ENCODE assay signal across 15 mouse cellular contexts in the genomic region with DNA sequence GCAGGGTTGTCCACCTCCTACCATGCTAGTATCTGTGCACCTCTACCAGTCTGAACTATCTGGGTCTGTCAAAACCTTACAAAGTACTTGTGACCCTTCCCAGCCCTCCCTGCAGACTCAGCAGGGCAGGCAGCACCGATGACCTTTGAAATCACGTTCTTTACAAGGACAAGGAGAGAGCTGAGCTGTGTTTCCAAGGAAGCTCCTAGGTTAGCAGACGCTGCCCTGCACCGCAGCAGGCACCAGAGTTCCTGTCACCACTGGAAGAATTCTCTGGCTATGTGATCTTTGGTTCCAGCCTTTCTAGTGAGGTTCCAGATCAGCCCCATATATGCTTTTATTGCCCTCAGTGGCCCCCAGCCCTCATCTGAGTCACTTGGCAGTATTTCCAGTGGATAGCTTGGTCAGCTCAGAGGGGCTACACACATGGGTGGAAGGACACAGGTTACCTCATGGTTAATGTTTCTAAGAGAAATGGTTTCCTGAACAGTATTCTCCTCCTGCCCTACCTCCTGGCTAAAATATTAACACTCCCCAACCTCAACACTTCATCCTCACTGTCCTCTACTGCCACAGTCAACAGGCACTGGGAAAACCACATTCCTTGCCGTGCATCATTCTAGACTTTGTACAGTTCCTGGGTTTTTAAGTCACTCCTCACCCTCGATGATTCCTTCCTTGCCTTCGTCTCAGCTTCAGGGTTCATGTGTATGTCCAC.
A peak's percentile ranks its signal among the peaks of the same experiment; 100 is the strongest.
DNase-seq lines count a peak whose midpoint lies in the region; ATAC-seq and TF ChIP-seq lines count a peak whose summit lies in the region.
"Had no signal": no experiment of that assay in that cellular context is flagged by ENCODE, and none has a peak within 500 bp of the region (broad histone marks: within the 10 kb centered on the region; RNA-seq: fewer than 3 reads in every experiment).

No protein-coding gene starts in this region.

- H3K4me2 ChIP-seq in embryonic facial prominence, embryonic 15.5 days (replicated peaks): no peak overlapping the region
- H3K4me2 ChIP-seq in kidney, embryonic 14.5 days (replicated peaks; ENCODE audit: low read depth, low read length): no peak overlapping the region
- no peak overlapping the region for H3K4me2 ChIP-seq in stomach, postnatal 0 days (replicated peaks; ENCODE audit: low read depth)
- H3K4me2 ChIP-seq: forebrain, embryonic 15.5 days had no signal

- no peak overlapping the region for H3K4me3 ChIP-seq in embryonic facial prominence, embryonic 15.5 days (replicated peaks)
- H3K4me3 ChIP-seq in kidney, embryonic 14.5 days (ENCODE audit: low read length): no peak overlapping the region
- no peak overlapping the region for H3K4me3 ChIP-seq in limb, embryonic 10.5 days
- no peak overlapping the region for H3K4me3 ChIP-seq in stomach, postnatal 0 days (ENCODE audit: low read depth, low read length)
- H3K4me3 ChIP-seq: forebrain, embryonic 15.5 days; hindbrain, embryonic 10.5 days; layer of hippocampus, adult 2 months had no signal

- H3K9ac ChIP-seq in embryonic facial prominence, embryonic 15.5 days: no peak overlapping the region
- H3K9ac ChIP-seq in kidney, embryonic 14.5 days (ENCODE audit: low read depth, low read length): no peak overlapping the region
- H3K9ac ChIP-seq in stomach, postnatal 0 days (ENCODE audit: low read length): no peak overlapping the region
- H3K9ac ChIP-seq: forebrain, embryonic 15.5 days had no signal

- H3K4me1 ChIP-seq in embryonic facial prominence, embryonic 15.5 days: peaks cover 11% of the 10 kb centered on the region
- peaks cover 4% of the 10 kb centered on the region; the same call in 1 of the 2 replicates for H3K4me1 ChIP-seq in kidney, embryonic 14.5 days (ENCODE audit: control insufficient read depth, insufficient read depth, low read length)
- H3K4me1 ChIP-seq in limb, embryonic 10.5 days: peaks cover 31% of the 10 kb centered on the region
- H3K4me1 ChIP-seq in stomach, postnatal 0 days (replicated peaks; ENCODE audit: control insufficient read depth, insufficient read depth): no peaks in the 10 kb centered on the region
- H3K4me1 ChIP-seq: forebrain, embryonic 15.5 days; hindbrain, embryonic 10.5 days had no signal

- peak overlapping the region; percentile 55; the same call in 1 of the 2 replicates for H3K27ac ChIP-seq in embryonic facial prominence, embryonic 15.5 days (replicated peaks)
- no peak overlapping the region for H3K27ac ChIP-seq in kidney, embryonic 14.5 days (ENCODE audit: low read depth, low read length)
- peak overlapping the region; percentile 25; the same call in 1 of the 2 replicates for H3K27ac ChIP-seq in limb, embryonic 10.5 days
- H3K27ac ChIP-seq in stomach, postnatal 0 days (replicated peaks): no peak overlapping the region
- H3K27ac ChIP-seq: forebrain, embryonic 15.5 days; hindbrain, embryonic 10.5 days; layer of hippocampus, adult 2 months had no signal

- 73% methylated on average over 7 of the region's 7 CpGs for WGBS in embryonic facial prominence, embryonic 15.5 days
- 71% methylated on average over 7 of the region's 7 CpGs for WGBS in kidney, embryonic 14.5 days
- WGBS in limb, embryonic 10.5 days: 84% methylated on average over 7 of the region's 7 CpGs
- WGBS in stomach, postnatal 0 days: 68% methylated on average over 7 of the region's 7 CpGs

- no peaks in the 10 kb centered on the region for H3K27me3 ChIP-seq in embryonic facial prominence, embryonic 15.5 days
- no peaks in the 10 kb centered on the region for H3K27me3 ChIP-seq in kidney, embryonic 14.5 days (ENCODE audit: control insufficient read depth, insufficient read depth, low read length)
- H3K27me3 ChIP-seq in limb, embryonic 10.5 days (ENCODE audit: low read depth, poor library complexity, severe bottlenecking): no peaks in the 10 kb centered on the region
- no peaks in the 10 kb centered on the region for H3K27me3 ChIP-seq in stomach, postnatal 0 days (ENCODE audit: control insufficient read depth, insufficient read depth, low read length)
- H3K27me3 ChIP-seq: forebrain, embryonic 15.5 days had no signal

- DNase-seq in limb, embryonic 10.5 days (ENCODE audit: low spot score): no peak
- DNase-seq in stomach, postnatal 0 days (ENCODE audit: low spot score): no peak
- no peak for DNase-seq in embryo, embryonic 10 days (ENCODE audit: low spot score)
- no peak for DNase-seq in lung, postnatal 25 days (ENCODE audit: low spot score)
- no peak for DNase-seq in cerebellum, adult 11-12 months
- DNase-seq: cerebellum, adult 9-11 months; lung, adult 18-20 months; lung, postnatal 36 days; right cerebral cortex, postnatal 25 days; thymus, adult 2 months had no signal

- no peak for ATAC-seq in embryonic facial prominence, embryonic 15.5 days (ENCODE audit: insufficient number of reproducible peaks, low FRiP score, low TSS enrichment, low read depth)
- ATAC-seq in kidney, embryonic 14.5 days (ENCODE audit: low FRiP score, low TSS enrichment): peak; percentile 49; the same call in 1 of the 2 replicates
- ATAC-seq in stomach, postnatal 0 days (ENCODE audit: low FRiP score, low TSS enrichment): peak; percentile 42; the same call in 1 of the 2 replicates
- ATAC-seq: forebrain, embryonic 15.5 days had no signal

- no peak for TF ChIP-seq EP300 in stomach, postnatal 0 days (optimal IDR thresholded peaks at IDR 0.05)

- H3K36me3 ChIP-seq in embryonic facial prominence, embryonic 15.5 days: no peaks in the 10 kb centered on the region
- H3K36me3 ChIP-seq in kidney, embryonic 14.5 days (ENCODE audit: control insufficient read depth, insufficient read depth, low read length): no peaks in the 10 kb centered on the region
- H3K36me3 ChIP-seq in limb, embryonic 10.5 days: no peaks in the 10 kb centered on the region
- H3K36me3 ChIP-seq in stomach, postnatal 0 days (ENCODE audit: control insufficient read depth, insufficient read depth, low read length): no peaks in the 10 kb centered on the region
- H3K36me3 ChIP-seq: forebrain, embryonic 15.5 days; hindbrain, embryonic 10.5 days had no signal

- TF ChIP-seq CTCF in stomach, postnatal 0 days (IDR thresholded peaks at IDR 0.05; ENCODE audit: low read depth): no peak

- no peaks in the 10 kb centered on the region for H3K9me3 ChIP-seq in embryonic facial prominence, embryonic 15.5 days (replicated peaks)
- no peaks in the 10 kb centered on the region for H3K9me3 ChIP-seq in kidney, embryonic 14.5 days (ENCODE audit: control insufficient read depth, low read length)
- no peaks in the 10 kb centered on the region for H3K9me3 ChIP-seq in limb, embryonic 10.5 days (replicated peaks)
- no peaks in the 10 kb centered on the region for H3K9me3 ChIP-seq in stomach, postnatal 0 days (ENCODE audit: control insufficient read depth, low read length)
- H3K9me3 ChIP-seq: forebrain, embryonic 15.5 days; hindbrain, embryonic 10.5 days had no signal

Comparison
In these comparisons a context has a peak if more than half of its experiments do, and no peak if none do; other contexts are left out.
1. H3K27ac ChIP-seq: peak in embryonic facial prominence, embryonic 15.5 days (single experiment) and limb, embryonic 10.5 days (single experiment); none in kidney, embryonic 14.5 days (single experiment) and stomach, postnatal 0 days (single experiment).